Mouse (Mus musculus): ENCODE results near the gene Dusp27. TPM values are rescaled to one million over a fixed set of nuclear protein-coding genes. Genes with fewer than 3 reads are reported as not detected.

Gene Dusp27
- total RNA-seq, 1 experiment, result 60.2 TPM

GRCm38 (mm10) chr1:166088446-166089170 lies 39.1 kb downstream of the Dusp27 start:
- Histone ChIP-seq H3K27ac (ENCODE audit: insufficient read depth, low read depth, low read length, poor library complexity, severe bottlenecking) (no peak overlapping the region), H3K9me3 (ENCODE audit: control insufficient read depth, insufficient read depth, low read depth, low read length) (no peaks in the 10 kb centered on the region), H3K4me3 (ENCODE audit: insufficient read depth in 1 of 2, low read depth in 1 of 2, low read length in 2 of 2, poor library complexity in 1 of 2, severe bottlenecking in 1 of 2) (no peak overlapping the region), H3K9ac (ENCODE audit: insufficient read depth, low read depth, low read length, poor library complexity, severe bottlenecking) (no peak overlapping the region), H3K36me3 (ENCODE audit: control insufficient read depth, insufficient read depth, low read length, poor library complexity, severe bottlenecking) (no peaks in the 10 kb centered on the region), H3K4me1 (ENCODE audit: control insufficient read depth in 2 of 2, insufficient read depth in 2 of 2, low read length in 2 of 2, poor library complexity in 1 of 2) (no peaks in the 10 kb centered on the region)
- in situ Hi-C loops (cut with MboI; ENCODE audit: low sequenced_read_pairs in 2 of 2, unreplicated experiment in 2 of 2), result no loop called here
- DNase-seq (ENCODE audit: low read depth, low spot score), result no peak
- TF ChIP-seq MAFK (IDR thresholded peaks at IDR 0.05; ENCODE audit: insufficient read depth, low read depth, low read length), result no peak
- no peak for TF ChIP-seq ZNF384 (IDR thresholded peaks at IDR 0.05; ENCODE audit: low read depth, low read length)
- no peak for TF ChIP-seq CHD2 (IDR thresholded peaks at IDR 0.05; ENCODE audit: low read depth, low read length)
- TF ChIP-seq HCFC1 (IDR thresholded peaks at IDR 0.05; ENCODE audit: borderline replicate concordance, insufficient read depth, low read length), result no peak
- TF ChIP-seq ZC3H11A (IDR thresholded peaks at IDR 0.05; ENCODE audit: borderline replicate concordance, low read depth, low read length), result no peak

GRCm38 (mm10) chr1:166077052-166077735 lies 50.5 kb downstream of the Dusp27 start:
- in situ Hi-C loops (cut with MboI; ENCODE audit: low sequenced_read_pairs in 2 of 2, unreplicated experiment in 2 of 2), result no loop called here
- no peak for TF ChIP-seq ZC3H11A (IDR thresholded peaks at IDR 0.05; ENCODE audit: borderline replicate concordance, low read depth, low read length)
- no peak for TF ChIP-seq HCFC1 (IDR thresholded peaks at IDR 0.05; ENCODE audit: borderline replicate concordance, insufficient read depth, low read length)
- no peak for TF ChIP-seq CHD2 (IDR thresholded peaks at IDR 0.05; ENCODE audit: low read depth, low read length)
- no peak for TF ChIP-seq MAFK (IDR thresholded peaks at IDR 0.05; ENCODE audit: insufficient read depth, low read depth, low read length)
- no peak for TF ChIP-seq ZNF384 (IDR thresholded peaks at IDR 0.05; ENCODE audit: low read depth, low read length)
- H3K9ac ChIP-seq (ENCODE audit: insufficient read depth, low read depth, low read length, poor library complexity, severe bottlenecking), result no peak overlapping the region
- no peak overlapping the region for H3K4me3 ChIP-seq (ENCODE audit: insufficient read depth in 1 of 2, low read depth in 1 of 2, low read length in 2 of 2, poor library complexity in 1 of 2, severe bottlenecking in 1 of 2)
- no peaks in the 10 kb centered on the region for H3K9me3 ChIP-seq (ENCODE audit: control insufficient read depth, insufficient read depth, low read depth, low read length)
- DNase-seq (ENCODE audit: low read depth, low spot score), result no peak
- no peaks in the 10 kb centered on the region for H3K36me3 ChIP-seq (ENCODE audit: control insufficient read depth, insufficient read depth, low read length, poor library complexity, severe bottlenecking)
- H3K27ac ChIP-seq (ENCODE audit: insufficient read depth, low read depth, low read length, poor library complexity, severe bottlenecking), result no peak overlapping the region
- H3K4me1 ChIP-seq (ENCODE audit: control insufficient read depth in 2 of 2, insufficient read depth in 2 of 2, low read length in 2 of 2, poor library complexity in 1 of 2), result peaks cover 0 to 2% of the 10 kb centered on the region in 2 experiments; a peak in 1 of 4 replicates

- Histone ChIP-seq H3K4me1 (ENCODE audit: control insufficient read depth in 2 of 2, insufficient read depth in 2 of 2, low read length in 2 of 2, poor library complexity in 1 of 2) (0 out of 4 replicates have a peak, but pooled peaks cover 0 to 2% of the 10 kb centered on the region in 2 experiments), H3K4me3 (ENCODE audit: insufficient read depth in 1 of 2, low read depth in 1 of 2, low read length in 2 of 2, poor library complexity in 1 of 2, severe bottlenecking in 1 of 2) (no peak overlapping the region), H3K9ac (ENCODE audit: insufficient read depth, low read depth, low read length, poor library complexity, severe bottlenecking) (no peak overlapping the region), H3K36me3 (ENCODE audit: control insufficient read depth, insufficient read depth, low read length, poor library complexity, severe bottlenecking) (no peaks in the 10 kb centered on the region), H3K9me3 (ENCODE audit: control insufficient read depth, insufficient read depth, low read depth, low read length) (no peaks in the 10 kb centered on the region; the same call in 1 of the 2 replicates), H3K27ac (ENCODE audit: insufficient read depth, low read depth, low read length, poor library complexity, severe bottlenecking) (no peak overlapping the region)
- no peak for DNase-seq (ENCODE audit: low read depth, low spot score)
- no peak for TF ChIP-seq ZC3H11A (IDR thresholded peaks at IDR 0.05; ENCODE audit: borderline replicate concordance, low read depth, low read length)
- no peak for TF ChIP-seq CHD2 (IDR thresholded peaks at IDR 0.05; ENCODE audit: low read depth, low read length)
- TF ChIP-seq HCFC1 (IDR thresholded peaks at IDR 0.05; ENCODE audit: borderline replicate concordance, insufficient read depth, low read length), result no peak
- TF ChIP-seq ZNF384 (IDR thresholded peaks at IDR 0.05; ENCODE audit: low read depth, low read length), result no peak
- no peak for TF ChIP-seq MAFK (IDR thresholded peaks at IDR 0.05; ENCODE audit: insufficient read depth, low read depth, low read length)
- in situ Hi-C loops (cut with MboI; ENCODE audit: low sequenced_read_pairs in 2 of 2, unreplicated experiment in 2 of 2), result no loop called here
These were observed 59.8 kb downstream of the Dusp27 start for GRCm38 (mm10) chr1:166067856-166068440.

- DNase-seq (ENCODE audit: low read depth, low spot score), result no peak
- TF ChIP-seq CHD2 (IDR thresholded peaks at IDR 0.05; ENCODE audit: low read depth, low read length) (no peak), ZNF384 (IDR thresholded peaks at IDR 0.05; ENCODE audit: low read depth, low read length) (no peak), ZC3H11A (IDR thresholded peaks at IDR 0.05; ENCODE audit: borderline replicate concordance, low read depth, low read length) (no peak), HCFC1 (IDR thresholded peaks at IDR 0.05; ENCODE audit: borderline replicate concordance, insufficient read depth, low read length) (no peak), MAFK (IDR thresholded peaks at IDR 0.05; ENCODE audit: insufficient read depth, low read depth, low read length) (no peak)
- 0 out of 4 replicates have a peak, but pooled peaks cover 0 to 2% of the 10 kb centered on the region in 2 experiments for H3K4me1 ChIP-seq (ENCODE audit: control insufficient read depth in 2 of 2, insufficient read depth in 2 of 2, low read length in 2 of 2, poor library complexity in 1 of 2)
- no peak overlapping the region for H3K27ac ChIP-seq (ENCODE audit: insufficient read depth, low read depth, low read length, poor library complexity, severe bottlenecking)
- in situ Hi-C loops (cut with MboI; ENCODE audit: low sequenced_read_pairs in 2 of 2, unreplicated experiment in 2 of 2), result no loop called here
- no peaks in the 10 kb centered on the region for H3K36me3 ChIP-seq (ENCODE audit: control insufficient read depth, insufficient read depth, low read length, poor library complexity, severe bottlenecking)
- H3K4me3 ChIP-seq (ENCODE audit: insufficient read depth in 1 of 2, low read depth in 1 of 2, low read length in 2 of 2, poor library complexity in 1 of 2, severe bottlenecking in 1 of 2), result no peak overlapping the region
- no peak overlapping the region for H3K9ac ChIP-seq (ENCODE audit: insufficient read depth, low read depth, low read length, poor library complexity, severe bottlenecking)
- no peaks in the 10 kb centered on the region for H3K9me3 ChIP-seq (ENCODE audit: control insufficient read depth, insufficient read depth, low read depth, low read length)
These were observed 63.9 kb downstream of the Dusp27 start for GRCm38 (mm10) chr1:166063870-166064269.
